ENCODE assay signal across 34 mouse cellular contexts in genomic region chr5:73369731-73370130, GRCm38 (mm10). TPM values are rescaled to one million over a fixed set of nuclear protein-coding genes. Genes with fewer than 3 reads are reported as not detected.
DNase-seq lines count a peak whose midpoint lies in the region; ATAC-seq and TF ChIP-seq lines count a peak whose summit lies in the region.
"Had no signal": no experiment of that assay in that cellular context is flagged by ENCODE, and none has a peak within 500 bp of the region (broad histone marks: within the 10 kb centered on the region; RNA-seq: fewer than 3 reads in every experiment).

No protein-coding gene starts in this region.

- intact Hi-C loops in heart, adult 2 months (cut with DNase I): no loop called here

- DNase-seq in layer of hippocampus, adult 2 months (ENCODE audit: low spot score in 2 of 2): no peak
- no peak for DNase-seq in layer of hippocampus, postnatal 14 days (ENCODE audit: low spot score in 2 of 2)
- DNase-seq in stomach, postnatal 0 days (ENCODE audit: low spot score): no peak
- DNase-seq in heart, adult 2 months: no peak
- DNase-seq in Muller cell, postnatal 12 days (ENCODE audit: inconsistent ontology term): no peak
- DNase-seq: adrenal gland, adult 8-10 months; adrenal gland, postnatal 25 days; cerebellum, adult 11 months; cerebellum, adult 2 months; cerebellum, adult 9-11 months; cerebellum, postnatal 25 days; gastrocnemius, postnatal 14 days; heart, adult 11 months; heart, postnatal 14 days; heart, postnatal 4 days; kidney, adult 18-20 months had no signal

- H3K79me2 ChIP-seq in heart, adult 2 months (replicated peaks; ENCODE audit: control insufficient read depth, insufficient read depth, low read length): no peaks in the 10 kb centered on the region

- no peak for TF ChIP-seq CTCF in layer of hippocampus, adult 2 months (conservative IDR thresholded peaks at IDR 0.05)
- no peak for TF ChIP-seq CTCF in cortical plate, adult 2 months (IDR thresholded peaks at IDR 0.05; ENCODE audit: extremely low read depth, insufficient read depth, low read length)
- no peak for TF ChIP-seq CTCF in stomach, postnatal 0 days (IDR thresholded peaks at IDR 0.05; ENCODE audit: low read depth)
- TF ChIP-seq CTCF in heart, adult 2 months (IDR thresholded peaks at IDR 0.05): no peak

- 40% methylated on average over 3 of the region's 3 CpGs for WGBS in intestine, embryonic 16.5 days
- whole genome bisulfite sequencing in stomach, postnatal 0 days: 52% methylated on average over 3 of the region's 3 CpGs
- WGBS in heart, adult 2 months: 61% methylated on average over 3 of the region's 3 CpGs

- no peaks in the 10 kb centered on the region for H3K27me3 ChIP-seq in intestine, embryonic 16.5 days (replicated peaks; ENCODE audit: control insufficient read depth, insufficient read depth, low read length)
- H3K27me3 ChIP-seq in stomach, postnatal 0 days (ENCODE audit: control insufficient read depth, insufficient read depth, low read length): no peaks in the 10 kb centered on the region
- H3K27me3 ChIP-seq in heart, adult 2 months (ENCODE audit: control insufficient read depth, insufficient read depth, low read length): no peaks in the 10 kb centered on the region
- H3K27me3 ChIP-seq: embryonic facial prominence, embryonic 12.5 days; forebrain, embryonic 12.5 days; forebrain, embryonic 15.5 days; heart, embryonic 13.5 days had no signal

- H3K27ac ChIP-seq in layer of hippocampus, adult 2 months: peak overlapping the region; percentile 74
- peak overlapping the region; percentile 9; the same call in 1 of the 2 replicates for H3K27ac ChIP-seq in cortical plate, adult 2 months (ENCODE audit: insufficient read depth, low read length)
- H3K27ac ChIP-seq in intestine, embryonic 16.5 days (ENCODE audit: low read length): peak overlapping the region; percentile 69; the same call in 1 of the 2 replicates
- H3K27ac ChIP-seq in stomach, postnatal 0 days (replicated peaks): 0 out of 2 replicates have a peak overlapping the region, but pooled peaks have one; percentile 41
- no peak overlapping the region for H3K27ac ChIP-seq in heart, adult 2 months
- H3K27ac ChIP-seq: embryonic facial prominence, embryonic 12.5 days; forebrain, embryonic 12.5 days; forebrain, embryonic 15.5 days; heart, embryonic 13.5 days; hindbrain, embryonic 14.5 days; hindbrain, postnatal 0 days had no signal

- no peak for TF ChIP-seq EP300 in stomach, postnatal 0 days (optimal IDR thresholded peaks at IDR 0.05)
- TF ChIP-seq EP300 in heart, adult 2 months (IDR thresholded peaks at IDR 0.05; ENCODE audit: insufficient read depth, low read depth, low read length): no peak

- 0 out of 2 replicates have a peak, but pooled peaks cover 1% of the 10 kb centered on the region for H3K4me1 ChIP-seq in cortical plate, adult 2 months (ENCODE audit: control insufficient read depth, insufficient read depth, low read length)
- H3K4me1 ChIP-seq in intestine, embryonic 16.5 days (ENCODE audit: control insufficient read depth, insufficient read depth, low read length): peaks cover 4% of the 10 kb centered on the region; the same call in 1 of the 2 replicates
- no peaks in the 10 kb centered on the region for H3K4me1 ChIP-seq in stomach, postnatal 0 days (replicated peaks; ENCODE audit: control insufficient read depth, insufficient read depth)
- H3K4me1 ChIP-seq in heart, adult 2 months (ENCODE audit: control insufficient read depth, insufficient read depth, low read length): peaks cover 1% of the 10 kb centered on the region; the same call in 1 of the 2 replicates
- H3K4me1 ChIP-seq: forebrain, embryonic 12.5 days; forebrain, embryonic 15.5 days had no signal

- no peak overlapping the region for H3K9ac ChIP-seq in intestine, embryonic 16.5 days (ENCODE audit: low read depth, low read length)
- no peak overlapping the region for H3K9ac ChIP-seq in stomach, postnatal 0 days (ENCODE audit: low read length)
- H3K9ac ChIP-seq in heart, adult 2 months (ENCODE audit: low read depth, low read length): no peak overlapping the region
- H3K9ac ChIP-seq: embryonic facial prominence, embryonic 12.5 days; forebrain, embryonic 12.5 days; forebrain, embryonic 15.5 days; heart, embryonic 13.5 days; hindbrain, embryonic 14.5 days had no signal

- no peaks in the 10 kb centered on the region for H3K36me3 ChIP-seq in intestine, embryonic 16.5 days (ENCODE audit: control insufficient read depth, insufficient read depth, low read length)
- no peaks in the 10 kb centered on the region for H3K36me3 ChIP-seq in stomach, postnatal 0 days (ENCODE audit: control insufficient read depth, insufficient read depth, low read length)
- H3K36me3 ChIP-seq in heart, adult 2 months (ENCODE audit: control insufficient read depth, insufficient read depth, low read length): no peaks in the 10 kb centered on the region
- H3K36me3 ChIP-seq: embryonic facial prominence, embryonic 12.5 days; forebrain, embryonic 12.5 days; forebrain, embryonic 15.5 days; heart, embryonic 13.5 days had no signal

- H3K9me3 ChIP-seq in intestine, embryonic 16.5 days (ENCODE audit: control insufficient read depth, low read length): no peaks in the 10 kb centered on the region
- H3K9me3 ChIP-seq in stomach, postnatal 0 days (ENCODE audit: control insufficient read depth, low read length): no peaks in the 10 kb centered on the region
- H3K9me3 ChIP-seq: embryonic facial prominence, embryonic 12.5 days; forebrain, embryonic 12.5 days; forebrain, embryonic 15.5 days; heart, embryonic 13.5 days had no signal

- no peak overlapping the region for H3K4me3 ChIP-seq in layer of hippocampus, adult 2 months
- no peak overlapping the region for H3K4me3 ChIP-seq in cortical plate, adult 2 months (ENCODE audit: insufficient read depth, low read length)
- no peak overlapping the region for H3K4me3 ChIP-seq in intestine, embryonic 16.5 days (ENCODE audit: low read length)
- H3K4me3 ChIP-seq in stomach, postnatal 0 days (ENCODE audit: low read depth, low read length): no peak overlapping the region
- H3K4me3 ChIP-seq in heart, adult 2 months: no peak overlapping the region
- H3K4me3 ChIP-seq: embryonic facial prominence, embryonic 12.5 days; erythroblast, embryonic 14.5 days; forebrain, embryonic 12.5 days; forebrain, embryonic 15.5 days; gastrocnemius, adult 2 months; heart, embryonic 13.5 days had no signal

- no peak overlapping the region for H3K4me2 ChIP-seq in intestine, embryonic 16.5 days (ENCODE audit: low read depth, low read length)
- no peak overlapping the region for H3K4me2 ChIP-seq in stomach, postnatal 0 days (replicated peaks; ENCODE audit: low read depth)
- H3K4me2 ChIP-seq: embryonic facial prominence, embryonic 12.5 days; forebrain, embryonic 12.5 days; forebrain, embryonic 15.5 days; heart, embryonic 13.5 days; hindbrain, embryonic 14.5 days had no signal

- ATAC-seq in intestine, embryonic 16.5 days: peak; percentile 49
- no peak for ATAC-seq in stomach, postnatal 0 days (ENCODE audit: low FRiP score, low TSS enrichment)
- ATAC-seq: activated CD4-positive, CD25-positive, alpha-beta regulatory T cell, adult 4 months; CD4-positive, CD25-positive, alpha-beta regulatory T cell, adult 4 months; forebrain, embryonic 15.5 days; hindbrain, postnatal 0 days; inflammation-experienced regulatory T-cells, adult 6 months had no signal

- no peak for TF ChIP-seq POLR2A in cortical plate, adult 2 months (IDR thresholded peaks at IDR 0.05; ENCODE audit: extremely low read depth, insufficient read depth, low read length)
- TF ChIP-seq POLR2A in heart, adult 2 months (IDR thresholded peaks at IDR 0.05; ENCODE audit: insufficient read depth, low read depth, low read length): no peak

RNA-seq across cellular contexts. Expression of gene Ociad2, which starts 28.9 kb away (rescaled TPM):
- total RNA-seq in layer of hippocampus, adult 2 months (2021): 100 to 1,000 TPM; 125 to 147 TPM
- 100 to 1,000 TPM; 108 to 112 TPM for total RNA-seq in layer of hippocampus, postnatal 14 days (2021)
- 53.7 and 60.5 TPM in 2 replicates for polyA plus RNA-seq in cortical plate, adult 2 months (2012; rRNA removed)
- polyA plus RNA-seq in intestine, embryonic 16.5 days (2015; fragmentation: Nextera tagmentation; extraction: Ambion mirVana): 273 and 289 TPM in 2 replicates
- 162 and 173 TPM in 2 replicates for polyA plus RNA-seq in stomach, postnatal 0 days (2015; fragmentation: Nextera tagmentation; extraction: Ambion mirVana)
- 10 to 100 TPM in 1 of 2 experiments, 1 to 10 TPM in 1; 9.0 to 10.5 TPM for total RNA-seq in heart, adult 2 months (2021)
- 1.6 and 4.8 TPM in 2 replicates for polyA plus RNA-seq in heart, adult 2 months (2012; rRNA removed)
- polyA plus RNA-seq: erythroblast, embryonic 14.5 days had no signal

RNA-seq across cellular contexts. Expression of gene Cwh43, which starts 36.1 kb away (rescaled TPM):
- total RNA-seq in layer of hippocampus, adult 2 months (2021): under 1 TPM; 0.56 to 0.86 TPM
- total RNA-seq in layer of hippocampus, postnatal 14 days (2021): 1 to 10 TPM; 3.3 to 3.4 TPM
- 2.8 and 3.6 TPM in 2 replicates for polyA plus RNA-seq in cortical plate, adult 2 months (2012; rRNA removed)
- 0.13 and 0.16 TPM in 2 replicates for polyA plus RNA-seq in intestine, embryonic 16.5 days (2015; fragmentation: Nextera tagmentation; extraction: Ambion mirVana)
- 8.6 and 10.9 TPM in 2 replicates for polyA plus RNA-seq in stomach, postnatal 0 days (2015; fragmentation: Nextera tagmentation; extraction: Ambion mirVana)
- not detected for total RNA-seq in heart, adult 2 months (2021)
- not detected in 2 replicates for polyA plus RNA-seq in heart, adult 2 months (2012; rRNA removed)
- total RNA-seq: adrenal gland, adult 8-10 months; common myeloid progenitor, adult 5-6 weeks; gastrocnemius, adult 2 months; gastrocnemius, postnatal 14 days; heart, postnatal 14 days; heart, postnatal 4 days; MEL had no signal
- polyA plus RNA-seq: C2C12; CD4-positive, CD25-positive, alpha-beta regulatory T cell, adult 4 months; embryonic facial prominence, embryonic 12.5 days; erythroblast, embryonic 14.5 days; heart, embryonic 13.5 days; heart, embryonic 16.5 days; hindbrain, embryonic 11.5 days; inflammation-experienced regulatory T-cells, adult 6 months had no signal
